Mouse (Mus musculus) forebrain, embryonic 11.5 days (tissue): ENCODE measurements at regions not wholly inside any gene's neighbourhood (a gene's known extent, or its start where the extent isn't known, plus 50 kb on each side); places are given as distances from the start of the nearest gene placed in this dataset.

Source experiments
- ATAC-seq: fragments of 200-750 bp; cut with Nextera tagmentation; replicated peaks from 2 replicates; pipeline ENCODE4 v1.8.0; 2017; ENCODE audit warnings: moderate TSS enrichment; ENCODE audit not compliant: low FRiP score
- DNase-seq: peaks from one replicate; pipeline ENCODE4 v3.0.0-alpha.2; 2017; ENCODE audit warnings: low spot score
- H3K27ac ChIP-seq: fragments of 300-500 bp; sonication (generic); 2 replicates; pipeline ENCODE4 v1.5.1; 2014; ENCODE audit warnings: low read depth, low read length
- H3K27me3 ChIP-seq: fragments of 300-500 bp; sonication (generic); 2 replicates; pipeline ENCODE4 v1.6.1; 2014; ENCODE audit warnings: mild to moderate bottlenecking, low read length, mixed read lengths; ENCODE audit not compliant: control insufficient read depth, insufficient read depth
- H3K36me3 ChIP-seq: fragments of 300-500 bp; sonication (generic); 2 replicates; pipeline ENCODE4 v1.6.1; 2014; ENCODE audit warnings: mild to moderate bottlenecking, low read length, moderate library complexity, mixed read lengths; ENCODE audit not compliant: control insufficient read depth, insufficient read depth
- H3K4me1 ChIP-seq: fragments of 300-500 bp; sonication (generic); replicated peaks from 2 replicates; pipeline ENCODE4 v1.6.1; 2014; ENCODE audit warnings: low read length, mixed read lengths; ENCODE audit not compliant: control insufficient read depth, insufficient read depth
- H3K4me2 ChIP-seq: fragments of 300-500 bp; sonication (generic); 2 replicates; pipeline ENCODE4 v1.6.1; 2014; ENCODE audit warnings: low read depth, mild to moderate bottlenecking, low read length, moderate library complexity, mixed read lengths; ENCODE audit not compliant: severe bottlenecking
- H3K4me3 ChIP-seq: fragments of 300-500 bp; sonication (generic); 2 replicates; pipeline ENCODE4 v1.5.1; 2014; ENCODE audit warnings: low read depth, low read length
- H3K9ac ChIP-seq: fragments of 300-500 bp; sonication (generic); 2 replicates; pipeline ENCODE4 v1.6.1; 2014; ENCODE audit warnings: low read length
- H3K9me3 ChIP-seq: fragments of 300-500 bp; sonication (generic); 2 replicates; pipeline ENCODE4 v1.6.1; 2016; ENCODE audit warnings: low read length, mixed read lengths; ENCODE audit not compliant: control insufficient read depth
- WGBS: fragments of 180-500 bp; shearing (Covaris S2); extraction: QIAGEN DNeasy Blood & Tissue Kit; methylation state at CpG from one replicate; pipeline ENCODE4 v1.1.7; 2014; 5-methylcytosine and 5-hydroxymethylcytosine counted together

GRCm38 (mm10) chr10:66893836-66894235 is 202.1 kb upstream of the Jmjd1c start:
- no peak overlapping the region for H3K9ac ChIP-seq
- no peak overlapping the region for H3K4me2 ChIP-seq
- no peaks in the 10 kb centered on the region for H3K27me3 ChIP-seq
- 0 out of 2 replicates have a peak, but pooled peaks cover 2% of the 10 kb centered on the region for H3K4me1 ChIP-seq
- no peak for ATAC-seq
- H3K27ac ChIP-seq = no peak overlapping the region
- WGBS = 88% methylated on average over 14 of the region's 14 CpGs
- no peak overlapping the region for H3K4me3 ChIP-seq
- no peaks in the 10 kb centered on the region for H3K9me3 ChIP-seq
- no peaks in the 10 kb centered on the region for H3K36me3 ChIP-seq
- no peak for DNase-seq

GRCm38 (mm10) chr10:66896698-66897622 is 199.0 kb upstream of the Jmjd1c start:
- Histone ChIP-seq H3K9ac (no peak overlapping the region), H3K9me3 (no peaks in the 10 kb centered on the region), H3K4me2 (no peak overlapping the region), H3K36me3 (no peaks in the 10 kb centered on the region), H3K4me1 (peaks cover 11% of the 10 kb centered on the region; the same call in 1 of the 2 replicates), H3K27me3 (no peaks in the 10 kb centered on the region), H3K4me3 (no peak overlapping the region), H3K27ac (no peak overlapping the region)
- WGBS = 19% methylated on average over 11 of the region's 11 CpGs
- ATAC-seq (no peak), DNase-seq (no peak)

GRCm38 (mm10) chr10:66899724-66900123 is 196.2 kb upstream of the Jmjd1c start:
- WGBS = 89% methylated on average over 5 of the region's 5 CpGs
- DNase-seq = no peak
- Histone ChIP-seq H3K36me3 (no peaks in the 10 kb centered on the region), H3K4me2 (no peak overlapping the region), H3K9me3 (no peaks in the 10 kb centered on the region), H3K4me1 (peaks cover 12% of the 10 kb centered on the region; the same call in 1 of the 2 replicates), H3K9ac (no peak overlapping the region), H3K27ac (no peak overlapping the region), H3K4me3 (no peak overlapping the region), H3K27me3 (no peaks in the 10 kb centered on the region)
- ATAC-seq = no peak

- no peak overlapping the region for H3K4me3 ChIP-seq
- no peak overlapping the region for H3K27ac ChIP-seq
- DNase-seq = no peak
- no peak overlapping the region for H3K4me2 ChIP-seq
- H3K9me3 ChIP-seq = no peaks in the 10 kb centered on the region
- WGBS = 79% methylated on average over 10 of the region's 10 CpGs
- no peaks in the 10 kb centered on the region for H3K36me3 ChIP-seq
- no peak overlapping the region for H3K9ac ChIP-seq
- H3K4me1 ChIP-seq = peaks cover 12% of the 10 kb centered on the region; the same call in 1 of the 2 replicates
- no peak for ATAC-seq
- no peaks in the 10 kb centered on the region for H3K27me3 ChIP-seq
Observed at GRCm38 (mm10) chr10:66900781-66901180, 195.1 kb upstream of the Jmjd1c start.

- H3K9ac ChIP-seq = peak overlapping the region; percentile 58
- H3K27me3 ChIP-seq = no peaks in the 10 kb centered on the region
- DNase-seq = no peak
- H3K4me1 ChIP-seq = peaks cover 12% of the 10 kb centered on the region; the same call in 1 of the 2 replicates
- H3K4me2 ChIP-seq = peak overlapping the region; percentile 51
- peak overlapping the region; percentile 10 for H3K4me3 ChIP-seq
- 2% methylated on average over 9 of the region's 9 CpGs for WGBS
- no peaks in the 10 kb centered on the region for H3K9me3 ChIP-seq
- ATAC-seq = peak; percentile 55; the same call in 1 of the 2 replicates
- no peak overlapping the region for H3K27ac ChIP-seq
- H3K36me3 ChIP-seq = no peaks in the 10 kb centered on the region
Observed at GRCm38 (mm10) chr10:66901873-66902272, 194.1 kb upstream of the Jmjd1c start.

GRCm38 (mm10) chr10:66904552-66905367 is 191.2 kb upstream of the Jmjd1c start:
- H3K9ac ChIP-seq = no peak overlapping the region
- 86% methylated on average over 10 of the region's 10 CpGs for WGBS

GRCm38 (mm10) chr10:66907842-66908241 is 188.1 kb upstream of the Jmjd1c start:
- H3K4me2 ChIP-seq = no peak overlapping the region
- 0 out of 2 replicates have a peak, but pooled peaks cover 2% of the 10 kb centered on the region for H3K4me1 ChIP-seq
- DNase-seq = no peak
- ATAC-seq = no peak
- H3K27ac ChIP-seq = no peak overlapping the region
- H3K9ac ChIP-seq = no peak overlapping the region
- H3K36me3 ChIP-seq = no peaks in the 10 kb centered on the region
- no peak overlapping the region for H3K4me3 ChIP-seq
- no peaks in the 10 kb centered on the region for H3K9me3 ChIP-seq
- WGBS = 83% methylated on average over 4 of the region's 4 CpGs
- H3K27me3 ChIP-seq = no peaks in the 10 kb centered on the region

More at GRCm38 (mm10) chr10:66904552-66905367, 191.2 kb upstream of the Jmjd1c start:
- Histone ChIP-seq H3K27me3 (no peaks in the 10 kb centered on the region), H3K9me3 (no peaks in the 10 kb centered on the region), H3K36me3 (no peaks in the 10 kb centered on the region), H3K4me3 (no peak overlapping the region), H3K4me2 (no peak overlapping the region), H3K4me1 (peaks cover 10% of the 10 kb centered on the region; the same call in 1 of the 2 replicates), H3K27ac (no peak overlapping the region)
- DNase-seq = no peak
- ATAC-seq = no peak

- no peak overlapping the region for H3K4me3 ChIP-seq
- whole genome bisulfite sequencing = 18% methylated on average over 12 of the region's 12 CpGs
- ATAC-seq = 0 out of 2 replicates have a peak, but pooled peaks have one; percentile 24
Observed at GRCm38 (mm10) chr10:66909204-66909889, 186.6 kb upstream of the Jmjd1c start.

More at GRCm38 (mm10) chr10:66909204-66909889, 186.6 kb upstream of the Jmjd1c start:
- Histone ChIP-seq H3K27me3 (no peaks in the 10 kb centered on the region), H3K9me3 (no peaks in the 10 kb centered on the region), H3K9ac (no peak overlapping the region), H3K4me1 (peaks cover 12% of the 10 kb centered on the region), H3K36me3 (no peaks in the 10 kb centered on the region), H3K4me2 (no peak overlapping the region), H3K27ac (no peak overlapping the region)
- DNase-seq = peak; percentile 84
